Mouse (Mus musculus) spleen, postnatal 36 days (tissue): ENCODE measurements around the gene Vangl1.

Source experiments
- DNase-seq, 2 experiments: peaks; one replicate each; pipeline ENCODE4 v3.0.0; 2022; ENCODE audit warnings: low spot score in 2 of 2, mixed read lengths in 1 of 2

Vangl1 gene

DNA sequence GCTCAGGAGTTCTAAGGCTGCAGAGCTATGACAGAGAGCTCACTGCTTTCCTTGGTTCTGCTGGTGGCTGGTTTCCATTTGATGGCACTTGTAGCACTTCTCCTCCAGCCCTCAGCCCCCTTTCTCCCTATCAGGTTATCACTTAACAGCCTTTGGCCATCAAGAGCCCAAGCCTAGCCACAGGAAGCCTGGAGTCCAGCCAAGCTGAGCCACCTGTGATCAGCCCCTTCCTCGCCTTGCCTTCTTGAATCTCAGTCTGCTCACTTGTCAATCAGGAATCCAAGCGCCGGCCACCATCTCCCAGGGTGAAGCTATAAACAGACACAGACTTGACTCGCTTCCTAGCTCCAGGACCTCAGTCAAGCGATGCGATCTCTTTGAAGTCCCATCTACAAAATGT, 6.0 kb downstream of the Vangl1 start:
- no peak for DNase-seq

DNA sequence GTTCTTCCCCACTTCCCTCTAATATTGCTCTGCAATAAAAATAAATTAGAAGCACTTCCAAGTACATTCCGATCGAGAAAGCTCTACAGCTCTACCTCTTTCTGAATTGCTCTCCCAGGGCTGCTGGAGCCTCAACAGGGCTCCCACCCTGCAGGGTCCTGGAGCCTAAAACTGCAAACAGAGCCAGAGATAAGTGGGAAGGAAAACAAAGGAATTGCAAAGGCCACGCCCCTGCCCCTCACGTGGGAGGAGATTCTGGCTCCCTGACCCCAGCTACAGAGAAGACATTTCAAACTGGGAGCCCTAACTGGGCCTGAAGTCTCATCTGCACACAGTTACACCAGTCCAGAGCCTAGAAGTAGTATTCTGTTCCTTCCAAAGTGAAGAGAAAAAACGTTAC, 6.7 kb downstream of the Vangl1 start:
- DNase-seq, result no peak

DNA sequence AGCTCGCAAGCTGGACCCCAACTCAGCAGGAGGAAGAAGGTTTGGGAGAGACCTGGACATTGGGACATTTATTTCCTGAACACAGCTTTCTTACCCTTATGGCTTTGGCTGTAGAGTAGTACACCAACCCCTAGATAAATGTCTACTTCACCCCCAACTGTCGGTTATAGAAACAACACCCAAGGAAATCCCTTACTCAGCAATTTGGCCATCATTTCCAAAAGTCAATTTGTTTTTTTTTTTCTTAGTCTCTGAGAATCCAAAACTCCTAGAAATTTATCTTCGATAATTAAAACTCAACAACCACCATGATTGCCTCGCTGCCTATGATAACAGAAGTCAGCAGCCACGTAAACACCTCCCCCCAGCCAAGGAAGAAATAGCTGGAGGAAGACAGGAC, 7.3 kb downstream of the Vangl1 start:
- DNase-seq, result no peak

DNA sequence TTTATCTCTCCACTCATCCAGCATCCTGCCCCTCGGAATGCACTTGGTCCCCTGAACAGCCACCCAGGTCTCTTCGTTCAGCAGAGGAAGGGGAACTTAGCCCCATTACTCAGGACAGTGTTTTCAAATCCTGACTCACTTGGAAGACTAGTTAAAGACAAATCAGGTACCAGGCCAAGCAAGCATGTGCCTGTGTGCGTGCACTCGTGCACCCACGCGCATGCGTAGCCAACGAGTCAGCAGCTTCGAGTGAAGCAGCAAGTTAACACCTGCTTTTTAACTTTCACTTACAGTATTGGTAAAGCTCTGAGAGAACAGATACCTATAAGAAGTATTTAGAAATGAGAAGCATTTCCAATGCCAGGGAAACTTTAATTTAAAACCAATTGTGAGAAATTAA, 8.3 kb downstream of the Vangl1 start:
- DNase-seq, result no peak

DNA sequence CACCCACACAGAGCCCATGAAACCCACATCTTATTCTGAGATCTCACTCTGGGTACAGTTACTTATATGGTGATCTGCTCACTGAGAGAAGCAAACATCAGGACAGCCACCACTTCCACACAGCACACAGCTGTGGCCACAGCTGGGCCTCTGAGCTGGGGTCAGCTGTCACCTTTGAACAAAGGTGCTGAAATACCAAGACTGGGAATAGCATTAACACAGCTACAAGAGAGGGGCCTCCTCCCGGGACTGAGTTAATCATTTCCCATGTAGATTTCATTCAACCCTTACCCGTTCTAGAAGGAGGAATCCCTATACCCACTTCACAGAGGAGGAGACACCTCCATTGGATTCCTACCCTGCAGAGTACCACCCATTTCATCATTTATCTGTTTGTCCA, 8.7 kb downstream of the Vangl1 start:
- DNase-seq, result no peak

DNA sequence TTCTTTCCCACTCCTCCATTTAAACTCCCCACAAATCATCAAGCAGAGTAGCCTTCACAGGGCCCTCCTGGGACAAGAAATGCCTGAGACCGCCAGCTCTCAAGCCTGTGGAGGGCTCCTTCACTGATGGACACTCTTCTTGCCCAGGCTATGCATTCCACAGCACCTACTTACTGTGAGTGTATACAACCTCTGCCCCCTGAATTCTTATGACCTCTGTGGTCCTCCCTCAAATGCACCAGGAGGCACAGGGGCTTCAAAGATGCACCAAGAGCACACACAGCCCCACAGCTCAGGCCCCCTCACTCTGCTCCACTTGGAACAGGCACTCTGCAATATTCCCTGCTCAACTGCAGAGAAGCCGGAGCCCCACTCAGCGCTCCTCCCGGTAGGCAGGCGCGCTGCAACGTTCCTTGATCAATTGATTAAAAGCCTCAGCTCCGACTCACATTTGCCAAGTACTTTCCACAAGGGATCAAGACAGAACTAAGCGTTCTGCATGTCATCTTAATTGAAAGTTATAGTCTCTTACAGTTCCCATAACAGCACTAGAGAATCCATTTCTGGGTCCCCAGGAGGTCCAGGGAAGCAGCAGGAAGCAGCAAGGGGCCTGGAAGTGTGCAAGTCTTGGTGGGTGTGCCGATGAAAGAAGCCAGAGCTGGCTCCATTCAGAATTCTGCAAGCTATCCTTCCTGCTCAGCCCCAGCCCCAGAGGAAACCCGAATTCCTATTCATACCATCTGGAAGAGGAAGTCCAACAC, 10.0 kb downstream of the Vangl1 start:
- DNase-seq, result no peak

DNA sequence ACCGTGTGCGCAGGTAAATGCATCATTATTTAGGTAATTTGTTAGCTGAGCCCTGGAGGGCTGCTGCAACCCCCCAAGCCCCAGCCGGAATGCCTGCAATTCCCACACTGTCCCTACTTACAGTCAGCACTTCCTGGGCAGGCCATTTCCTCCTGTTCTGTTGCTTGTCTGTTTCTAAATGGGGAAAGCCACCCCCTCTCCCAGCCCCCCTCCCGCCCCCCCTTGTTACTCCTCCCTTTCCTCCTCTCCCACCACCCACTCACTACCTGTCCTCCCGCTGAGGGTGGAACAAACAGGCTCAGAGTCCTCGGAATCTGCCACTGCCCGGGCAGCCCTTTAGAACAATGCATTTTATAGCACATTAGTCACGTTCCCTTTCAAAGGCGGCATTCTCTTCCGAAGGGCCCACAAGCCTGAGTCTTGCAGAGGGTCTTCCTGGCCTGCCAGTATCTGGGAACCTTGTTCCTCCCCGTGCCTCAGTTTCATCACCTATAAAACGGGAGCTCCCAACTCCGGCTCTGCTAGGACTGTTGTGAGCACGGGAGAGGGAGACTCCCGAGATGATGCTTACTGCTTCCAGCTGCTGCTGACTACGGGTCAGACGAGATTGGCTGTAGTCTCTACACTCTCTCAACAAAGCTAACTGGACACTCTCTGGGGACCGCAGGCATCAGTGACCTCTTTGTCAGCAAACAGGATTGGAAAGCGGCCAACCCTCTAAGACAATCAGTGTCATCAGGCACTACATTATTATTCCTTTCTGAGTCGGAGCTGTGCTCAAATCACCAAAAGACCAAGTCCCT, 10.8 kb downstream of the Vangl1 start:
- DNase-seq, result no peak

DNA sequence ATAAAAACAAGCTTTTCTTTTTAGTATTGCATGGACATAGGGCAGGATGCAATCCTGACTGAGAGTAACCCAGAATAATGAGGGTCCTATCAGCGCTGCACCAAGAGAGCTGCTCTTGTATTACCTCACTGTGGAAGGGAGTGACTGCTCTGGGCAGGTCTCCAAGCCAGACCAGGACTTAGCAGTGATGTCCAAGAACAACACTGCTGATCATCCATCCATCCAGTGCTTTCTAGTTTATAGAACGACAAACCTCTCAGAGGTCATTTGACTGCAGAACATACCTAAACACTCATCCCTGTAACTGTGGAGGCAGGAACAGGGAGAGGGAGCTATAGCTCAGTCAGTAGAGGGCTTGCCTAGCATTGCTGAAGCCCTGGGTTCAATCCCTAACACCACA, 11.9 kb downstream of the Vangl1 start:
- no peak for DNase-seq

DNA sequence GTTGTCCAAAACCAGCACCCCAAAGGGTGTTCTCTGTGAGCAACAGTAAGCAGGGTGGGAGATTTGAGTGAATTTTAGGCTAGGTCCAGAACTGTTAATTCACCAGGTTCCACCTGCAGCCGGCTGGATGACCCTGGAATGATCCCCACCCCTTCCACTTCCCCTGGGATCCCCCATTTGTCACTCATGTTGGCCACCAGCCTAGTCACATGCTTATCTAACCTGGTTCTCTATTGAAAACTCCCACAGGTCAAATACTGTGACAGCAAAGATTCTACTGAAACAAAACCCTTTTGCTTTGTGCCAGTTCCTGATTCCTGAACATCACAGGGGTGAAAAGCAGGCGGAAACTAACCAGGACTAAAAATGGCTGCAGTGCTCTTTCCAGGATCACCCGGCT, 12.9 kb downstream of the Vangl1 start:
- DNase-seq, result no peak

DNA sequence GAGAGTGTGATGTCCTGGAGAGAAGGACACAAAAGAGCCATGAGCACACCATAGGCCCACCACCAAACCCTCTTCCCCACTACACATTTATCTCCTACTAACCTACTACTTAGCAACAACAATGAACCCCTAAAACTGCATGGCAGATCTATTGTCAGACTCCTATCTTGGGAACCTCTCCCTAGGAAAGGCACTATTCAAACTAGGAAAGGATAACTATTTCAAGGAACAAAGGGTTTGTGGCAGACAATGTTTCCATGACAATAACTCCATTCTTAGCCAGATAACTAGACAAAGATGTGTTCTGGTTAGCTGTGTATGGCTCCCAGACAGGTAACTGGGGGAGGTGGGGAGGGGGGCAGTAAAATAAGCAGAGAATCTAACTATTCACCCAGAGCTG, 13.9 kb downstream of the Vangl1 start:
- no peak for DNase-seq

DNA sequence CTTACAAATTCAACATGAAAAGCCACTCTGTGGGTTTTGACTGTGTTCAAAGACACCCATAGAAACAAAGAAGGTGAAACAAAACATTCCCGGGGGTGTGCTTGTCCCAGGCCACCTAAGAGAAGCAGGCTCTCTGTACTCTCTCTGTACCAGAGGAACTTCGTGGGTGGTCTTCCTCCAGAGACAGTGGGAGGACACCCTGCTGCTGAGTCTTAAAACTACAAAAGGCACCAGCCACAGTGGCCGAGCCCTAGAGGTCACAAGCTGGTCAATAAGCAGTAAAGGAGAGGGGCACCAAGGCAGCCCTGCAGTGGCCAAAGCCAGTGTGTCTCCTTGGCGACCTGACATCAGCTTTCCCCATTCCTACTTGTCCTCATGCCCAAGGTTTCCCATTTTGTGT, 14.5 kb downstream of the Vangl1 start:
- no peak for DNase-seq

DNA sequence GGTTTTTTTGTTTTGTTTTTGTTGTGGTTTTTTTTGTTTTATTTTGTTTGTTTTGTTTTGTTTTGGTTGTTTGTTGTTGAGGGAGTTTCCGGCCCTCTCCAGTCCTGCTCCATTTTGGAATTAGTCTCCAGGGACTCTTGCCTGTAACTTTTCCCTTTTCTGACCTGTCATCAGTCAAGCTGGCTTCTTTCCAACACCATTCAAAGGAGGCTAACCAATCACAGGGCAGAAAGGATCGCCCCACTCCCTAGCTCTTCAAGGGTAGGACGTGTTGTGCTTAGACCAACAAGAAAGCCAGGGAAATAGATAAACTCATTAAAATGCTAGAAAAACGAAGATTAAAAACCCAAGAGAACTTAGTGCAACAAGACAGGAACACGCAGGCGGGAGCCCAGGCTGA, 15.5 kb downstream of the Vangl1 start:
- no peak for DNase-seq

DNA sequence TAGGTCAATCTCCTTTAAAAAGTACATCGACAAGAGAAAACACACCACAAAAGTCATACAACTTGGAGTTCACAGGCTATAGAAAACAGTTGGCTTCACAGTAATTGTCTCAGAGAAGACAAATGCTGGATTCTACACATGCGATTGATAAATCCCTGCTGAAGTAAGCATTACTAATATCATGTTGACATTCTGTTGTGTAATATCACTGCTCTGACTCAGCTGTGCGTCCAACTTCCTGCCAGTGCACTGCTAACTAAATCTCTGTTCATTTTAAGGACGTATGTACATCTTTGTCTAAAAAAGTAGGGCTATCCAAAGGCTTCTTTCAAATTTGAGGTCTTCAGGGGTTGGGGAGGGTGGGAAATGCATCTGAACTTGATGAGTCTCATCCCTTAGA, 17.1 kb downstream of the Vangl1 start:
- no peak for DNase-seq

DNA sequence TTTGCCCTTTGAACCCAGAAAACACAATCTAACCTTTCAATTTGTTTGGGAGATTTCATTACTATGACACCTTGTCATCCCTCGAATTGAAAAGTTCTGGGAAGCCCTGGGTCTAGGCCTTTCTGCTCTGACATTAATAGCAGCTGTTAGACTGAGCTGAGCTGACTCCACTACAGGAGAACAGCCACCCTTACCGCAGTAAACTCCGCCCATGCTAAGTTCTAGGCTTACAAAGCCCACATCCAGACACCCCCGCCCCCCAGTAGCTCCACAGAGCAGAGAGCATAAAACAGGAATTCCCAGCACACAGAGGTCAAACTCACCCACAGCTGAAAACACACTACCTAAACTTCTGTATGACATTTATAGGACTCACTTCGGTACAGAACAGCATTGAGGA, 19.8 kb downstream of the Vangl1 start:
- DNase-seq, result no peak

DNA sequence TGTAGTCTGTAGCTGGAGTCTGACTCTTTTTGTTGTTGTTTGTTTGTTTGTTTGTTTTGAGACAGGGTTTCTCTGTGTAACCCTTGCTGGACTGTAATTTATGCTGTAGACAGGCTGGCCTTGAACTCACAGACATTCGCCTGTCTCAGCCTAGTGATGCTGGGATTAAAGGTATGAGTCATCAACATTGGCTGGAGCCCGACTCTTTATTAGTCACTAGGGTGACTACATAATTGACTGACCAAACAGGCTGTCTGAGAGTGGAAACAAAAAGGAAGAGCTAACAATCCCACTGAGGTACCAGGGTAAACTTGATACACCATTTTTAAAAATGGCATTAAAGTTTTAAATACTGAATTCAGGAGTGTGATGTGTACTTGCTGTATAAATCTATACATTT, 21.9 kb downstream of the Vangl1 start:
- DNase-seq, result no peak

DNA sequence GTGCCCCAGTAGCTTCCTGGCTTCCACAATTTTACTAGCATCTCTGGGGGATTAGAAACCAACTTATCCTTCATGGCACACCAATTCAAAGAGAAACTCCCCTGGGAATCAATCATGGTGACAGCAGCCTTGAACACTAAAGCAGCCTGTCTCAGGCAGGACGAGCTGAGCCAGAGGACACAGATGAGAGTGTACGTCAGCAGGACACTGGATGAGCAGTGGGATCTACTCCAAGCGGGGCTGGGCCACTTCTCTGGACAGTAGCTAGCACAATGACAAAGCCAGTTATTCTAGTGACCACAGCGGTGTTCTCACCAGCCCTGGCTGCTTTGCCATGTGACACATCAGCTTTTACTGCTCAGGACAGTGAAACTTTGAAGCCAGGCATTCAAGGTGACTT, 23.3 kb downstream of the Vangl1 start:
- no peak for DNase-seq

DNA sequence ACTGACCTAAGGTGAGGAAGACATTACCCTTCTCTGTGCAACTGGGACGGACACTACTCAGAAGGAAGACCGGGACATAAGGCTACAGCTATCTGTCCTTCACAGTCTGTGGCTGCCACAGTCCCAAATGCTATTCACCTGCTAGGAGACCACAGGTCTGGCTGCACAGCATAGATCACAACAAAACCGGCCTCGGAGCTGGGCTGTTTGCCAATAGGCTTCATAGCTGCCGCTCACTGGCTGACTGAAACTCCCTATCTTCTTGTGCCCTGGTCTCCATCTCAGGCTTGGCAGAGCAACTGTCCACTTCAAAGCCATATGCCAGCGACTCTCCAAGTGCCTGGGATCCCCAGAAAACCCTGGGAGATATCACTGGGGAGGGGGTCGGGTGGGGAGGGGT, 23.7 kb downstream of the Vangl1 start:
- DNase-seq, result peak in 1 of 2 experiments; percentile 14

DNA sequence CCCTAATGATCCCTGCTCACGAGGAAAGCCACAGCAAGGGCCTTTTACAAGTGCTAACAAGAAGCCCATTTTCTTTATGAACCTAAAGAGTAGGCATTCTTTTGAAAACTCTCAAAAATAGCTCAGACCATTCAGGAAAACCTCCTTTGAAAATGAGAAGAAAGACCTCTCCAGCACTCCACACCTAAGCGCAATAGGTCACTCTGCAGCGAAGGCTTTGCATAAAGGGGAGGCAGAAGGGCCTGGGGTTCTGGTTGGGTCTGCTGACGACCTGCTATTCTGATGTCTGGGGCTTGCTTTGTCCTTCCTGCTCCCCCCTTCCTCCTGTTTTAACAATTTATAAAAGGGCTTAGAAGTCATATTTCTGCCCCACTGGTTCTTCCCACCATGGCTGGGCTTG, 24.6 kb downstream of the Vangl1 start:
- no peak for DNase-seq

DNA sequence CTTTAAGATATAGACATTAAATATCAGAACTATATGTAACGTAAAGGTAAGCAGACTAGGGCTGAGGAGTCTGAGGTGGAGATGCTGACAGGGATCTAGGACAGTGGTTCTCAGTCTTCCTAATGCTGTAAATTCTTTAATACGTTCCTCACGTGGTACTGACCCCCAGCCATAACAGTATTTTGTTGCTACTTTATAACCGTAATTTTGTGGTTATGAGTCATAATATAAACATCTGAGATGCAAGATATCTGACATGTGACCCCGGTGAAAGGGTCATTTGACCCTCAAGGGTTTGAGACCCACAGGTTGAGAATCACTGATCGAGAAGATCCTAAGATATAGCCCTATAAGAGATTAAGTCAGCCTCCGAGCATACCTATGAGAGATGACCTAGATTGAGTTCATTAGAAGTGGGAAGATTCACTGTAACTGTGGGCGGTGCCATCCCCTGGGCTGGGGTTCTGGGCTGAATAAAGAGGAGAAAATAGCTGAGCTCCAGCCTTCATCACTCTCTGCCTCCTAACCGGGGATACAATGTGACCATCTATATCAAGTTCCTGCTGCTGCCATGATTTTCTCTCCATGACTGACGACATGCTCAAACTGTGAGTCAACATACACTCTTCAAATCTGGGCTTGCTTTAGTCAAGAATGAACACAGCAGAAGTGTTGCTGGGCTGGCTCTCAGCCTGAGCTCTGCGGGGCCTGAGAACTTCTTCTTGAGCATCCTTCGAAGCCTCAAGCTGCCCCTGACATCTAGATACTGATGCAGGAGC, 26.5 kb downstream of the Vangl1 start:
- no peak for DNase-seq

DNA sequence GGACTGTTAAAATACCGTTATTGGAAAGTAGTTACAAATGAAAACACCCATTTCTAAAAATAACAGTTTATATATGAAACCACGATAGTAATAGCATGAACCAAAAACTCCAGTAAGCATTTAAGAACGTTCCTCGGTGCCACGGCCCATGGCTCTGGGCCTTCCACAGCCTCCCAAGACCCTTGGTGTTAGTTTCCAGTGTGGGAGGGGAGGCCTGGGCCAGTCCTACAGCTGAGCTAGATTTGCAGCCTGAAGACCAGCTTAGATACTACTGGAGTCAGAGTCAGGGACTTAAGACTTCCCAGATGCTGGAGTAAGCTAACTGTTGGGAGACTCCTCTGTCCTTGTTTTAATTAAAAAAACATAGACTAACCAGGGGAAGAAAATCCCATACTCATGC, 28.4 kb downstream of the Vangl1 start:
- DNase-seq, result no peak

DNA sequence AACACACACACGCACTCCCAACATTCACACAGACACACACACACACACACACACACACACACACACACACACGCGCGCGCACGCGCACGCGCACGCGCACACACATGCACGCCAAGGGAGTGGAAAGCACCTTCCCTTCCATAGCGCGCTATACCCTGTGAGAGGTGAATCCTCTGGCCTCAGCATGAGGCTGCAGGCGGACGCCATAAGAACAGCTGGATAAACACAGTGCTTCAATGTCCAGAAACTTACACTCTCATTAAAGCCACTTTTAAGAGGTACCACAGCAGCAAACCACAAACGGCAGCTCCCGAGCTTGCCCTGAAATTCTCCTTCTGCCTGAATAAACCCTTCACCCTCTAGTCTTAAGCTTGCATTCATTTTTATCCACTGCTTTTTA, 28.8 kb downstream of the Vangl1 start:
- DNase-seq, result no peak

DNA sequence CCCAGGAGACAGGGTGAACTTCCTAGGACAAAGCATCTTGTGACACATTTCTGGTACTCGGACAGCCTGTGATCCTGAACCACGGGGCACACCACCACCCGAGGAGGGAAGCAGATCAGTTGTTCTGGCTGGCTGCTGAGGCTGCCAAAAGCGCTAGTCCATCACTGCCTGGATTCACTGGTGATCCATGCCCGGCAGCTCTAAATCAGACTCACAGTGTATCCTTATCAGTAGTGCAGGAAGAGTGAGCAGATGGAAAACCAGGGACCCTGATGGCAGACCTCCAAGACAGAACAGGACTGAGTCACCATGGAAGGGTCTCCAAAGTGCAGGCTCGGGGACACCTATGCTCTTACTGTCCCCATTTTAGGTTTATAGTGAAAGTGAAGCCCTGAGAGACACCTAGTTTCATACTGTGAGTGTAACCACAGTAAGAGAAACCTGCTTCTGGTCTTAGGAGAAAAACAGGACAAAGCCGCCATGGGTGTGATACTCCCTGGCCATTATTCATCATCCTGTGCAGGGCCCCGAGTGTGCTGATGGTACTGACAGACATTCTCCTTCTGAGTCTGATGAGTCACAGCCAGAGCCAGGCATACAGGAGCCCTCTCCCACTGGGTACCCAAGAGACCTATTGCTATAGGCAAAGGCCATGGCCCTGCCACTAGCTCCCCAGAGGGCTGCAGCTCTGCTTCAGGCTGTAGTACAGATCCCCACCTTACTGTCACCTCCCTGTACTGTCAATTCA, 30.2 kb downstream of the Vangl1 start:
- DNase-seq, result no peak
